Mouse (Mus musculus) thymus, adult 2 months (tissue): ENCODE data around the gene Cyp20a1. TPM values are rescaled to one million over a fixed set of nuclear protein-coding genes. Genes with fewer than 3 reads are reported as not detected.

Source experiments
- DNase-seq: peaks from one replicate; pipeline ENCODE4 v3.0.0; 2021
- H3K27ac ChIP-seq: fragments of 200-500 bp; 2 replicates; pipeline ENCODE4 v1.5.1; 2012; ENCODE audit warnings: low read length, control low read depth; ENCODE audit not compliant: control insufficient read depth, insufficient read depth
- H3K27me3 ChIP-seq: fragments of 200-500 bp; 2 replicates; pipeline ENCODE4 v1.6.1; 2012; ENCODE audit warnings: mild to moderate bottlenecking, low read length, moderate library complexity, mixed read lengths; ENCODE audit not compliant: control insufficient read depth, insufficient read depth
- H3K36me3 ChIP-seq: fragments of 200-500 bp; 2 replicates; pipeline ENCODE4 v1.6.1; 2012; ENCODE audit warnings: mild to moderate bottlenecking, low read length, moderate library complexity; ENCODE audit not compliant: control insufficient read depth, insufficient read depth
- H3K4me1 ChIP-seq: fragments of 200-500 bp; replicated peaks from 2 replicates; pipeline ENCODE4 v1.6.1; 2012; ENCODE audit warnings: low read length; ENCODE audit not compliant: control insufficient read depth, insufficient read depth
- H3K4me3 ChIP-seq: fragments of 200-500 bp; 2 replicates; pipeline ENCODE4 v1.5.1; 2012; ENCODE audit warnings: mild to moderate bottlenecking, low read length, control low read depth, moderate library complexity; ENCODE audit not compliant: control insufficient read depth, insufficient read depth
- CTCF ChIP-seq: fragments of 200-500 bp; IDR thresholded peaks from 2 replicates; pipeline ENCODE4 v1.5.1; 2012; ENCODE audit warnings: mild to moderate bottlenecking, control low read depth, low read length, moderate library complexity, borderline replicate concordance; ENCODE audit not compliant: control insufficient read depth, poor library complexity, insufficient read depth; ENCODE audit errors: extremely low read depth
- POLR2A ChIP-seq: fragments of 200-500 bp; IDR thresholded peaks from 2 replicates; pipeline ENCODE4 v1.6.1; 2012; ENCODE audit warnings: mild to moderate bottlenecking, low read length, control low read depth, moderate library complexity; ENCODE audit not compliant: control insufficient read depth, poor library complexity, insufficient read depth; ENCODE audit errors: extremely low read depth
- WGBS: fragments of 180-500 bp; shearing (Covaris S2); methylation state at CpG from one replicate; pipeline ENCODE4 v1.1.7; 2018; 5-methylcytosine and 5-hydroxymethylcytosine counted together
- polyA plus RNA-seq: library from polyadenylated mRNA; depleted of rRNA; stranded (reverse); fragments of >200 nt; gene quantifications from 2 replicates; pipeline ENCODE4 v1.2.3, GENCODE M21; 2012; rRNA removed

The Cyp20a1 gene
- 2.3 and 2.4 TPM in 2 replicates for polyA plus RNA-seq

GRCm38 (mm10) chr1:60342808-60343629 lies at the start of gene Cyp20a1:
Gene Cyp20a1, plus strand, starts transcription at chr1:60343323.
- WGBS, result 3% methylated on average over 60 of the region's 60 CpGs

GRCm38 (mm10) chr1:60293921-60294320 lies 49.2 kb upstream of the Cyp20a1 start:
- no peaks in the 10 kb centered on the region for H3K4me1 ChIP-seq
- WGBS, result 96% methylated on average over 1 of the region's 1 CpGs
- H3K36me3 ChIP-seq, result no peaks in the 10 kb centered on the region; the same call in none of the 2 replicates
- TF ChIP-seq CTCF, result no peak
- TF ChIP-seq POLR2A, result no peak
- no peak overlapping the region for H3K27ac ChIP-seq
- no peak for DNase-seq
- no peaks in the 10 kb centered on the region for H3K27me3 ChIP-seq
- H3K4me3 ChIP-seq, result no peak overlapping the region

More at GRCm38 (mm10) chr1:60342808-60343629, at the start of gene Cyp20a1:
- Histone ChIP-seq H3K4me3 (peak within 1 kb of the TSS; percentile 58), H3K4me1 (no peaks in the 10 kb centered on the region), H3K27me3 (no peaks in the 10 kb centered on the region), H3K27ac (no peak within 1 kb of the TSS), H3K36me3 (no peaks in the 10 kb centered on the region)
- peak; percentile 85 for DNase-seq
- no peak for TF ChIP-seq CTCF
- TF ChIP-seq POLR2A, result no peak

- H3K36me3 ChIP-seq, result no peaks in the 10 kb centered on the region
- H3K27me3 ChIP-seq, result no peaks in the 10 kb centered on the region
- no peak for TF ChIP-seq POLR2A
- no peak for TF ChIP-seq CTCF
- no peaks in the 10 kb centered on the region for H3K4me1 ChIP-seq
- no peak for DNase-seq
- 19% methylated on average over 14 of the region's 14 CpGs for WGBS
- peak overlapping the region; percentile 58 for H3K4me3 ChIP-seq
- H3K27ac ChIP-seq, result no peak overlapping the region
These were observed 720 bp downstream of the Cyp20a1 start for GRCm38 (mm10) chr1:60343630-60344455.

GRCm38 (mm10) chr1:60344670-60345069 lies 1.5 kb downstream of the Cyp20a1 start:
- Histone ChIP-seq H3K36me3 (no peaks in the 10 kb centered on the region), H3K27me3 (no peaks in the 10 kb centered on the region), H3K4me1 (no peaks in the 10 kb centered on the region), H3K27ac (no peak overlapping the region), H3K4me3 (no peak overlapping the region)
- TF ChIP-seq POLR2A (no peak), CTCF (no peak)
- DNase-seq, result no peak
- WGBS, result 94% methylated on average over 6 of the region's 6 CpGs

- Histone ChIP-seq H3K27ac (no peak overlapping the region), H3K36me3 (no peaks in the 10 kb centered on the region), H3K27me3 (no peaks in the 10 kb centered on the region), H3K4me1 (no peaks in the 10 kb centered on the region), H3K4me3 (no peak overlapping the region)
- no peak for TF ChIP-seq POLR2A
- no peak for TF ChIP-seq CTCF
- 68% methylated on average over 2 of the region's 2 CpGs for WGBS
- DNase-seq, result no peak
These were observed 2.6 kb downstream of the Cyp20a1 start for GRCm38 (mm10) chr1:60345712-60346111.

- WGBS, result 51% methylated on average over 5 of the region's 5 CpGs
These were observed 9.7 kb downstream of the Cyp20a1 start for GRCm38 (mm10) chr1:60352786-60353185.

More at GRCm38 (mm10) chr1:60352786-60353185, 9.7 kb downstream of the Cyp20a1 start:
- Histone ChIP-seq H3K4me3 (no peak overlapping the region), H3K27ac (no peak overlapping the region), H3K4me1 (peaks cover 5% of the 10 kb centered on the region), H3K27me3 (no peaks in the 10 kb centered on the region), H3K36me3 (no peaks in the 10 kb centered on the region)
- no peak for DNase-seq
- TF ChIP-seq POLR2A (no peak), CTCF (no peak)
